Mouse (Mus musculus) forebrain, embryonic 16.5 days (tissue): ENCODE results near the gene Wfikkn2. TPM values are rescaled to one million over a fixed set of nuclear protein-coding genes. Genes with fewer than 3 reads are reported as not detected.

ENCODE experiments used
- ATAC-seq: fragments of 200-750 bp; cut with Nextera tagmentation; 2 replicates; pipeline ENCODE4 v1.8.0; 2017; ENCODE audit warnings: mild to moderate bottlenecking, moderate library complexity
- H3K27ac ChIP-seq: fragments of 300-500 bp; sonication (generic); 2 replicates; pipeline ENCODE4 v1.5.1; 2014; ENCODE audit warnings: low read length, control low read depth
- H3K27me3 ChIP-seq: fragments of 300-500 bp; sonication (generic); replicated peaks from 2 replicates; pipeline ENCODE4 v1.6.1; 2014; ENCODE audit warnings: low read length; ENCODE audit not compliant: control insufficient read depth, insufficient read depth
- H3K36me3 ChIP-seq: fragments of 300-500 bp; sonication (generic); 2 replicates; pipeline ENCODE4 v1.6.1; 2014; ENCODE audit not compliant: control insufficient read depth, insufficient read depth
- H3K4me1 ChIP-seq: fragments of 300-500 bp; sonication (generic); replicated peaks from 2 replicates; pipeline ENCODE4 v1.6.1; 2014; ENCODE audit warnings: low read length; ENCODE audit not compliant: control insufficient read depth, insufficient read depth
- H3K4me2 ChIP-seq: fragments of 300-500 bp; sonication (generic); 2 replicates; pipeline ENCODE4 v1.6.1; 2014; ENCODE audit warnings: mild to moderate bottlenecking, low read length, control low read depth
- H3K4me3 ChIP-seq: fragments of 300-500 bp; sonication (generic); replicated peaks from 2 replicates; pipeline ENCODE4 v1.5.1; 2014; ENCODE audit warnings: mild to moderate bottlenecking, low read length, control low read depth
- H3K9ac ChIP-seq: fragments of 300-500 bp; sonication (generic); replicated peaks from 2 replicates; pipeline ENCODE4 v1.6.1; 2014; ENCODE audit warnings: low read depth, low read length, control low read depth
- H3K9me3 ChIP-seq: fragments of 300-500 bp; sonication (generic); 2 replicates; pipeline ENCODE4 v1.6.1; 2016; ENCODE audit warnings: low read length; ENCODE audit not compliant: control insufficient read depth
- WGBS: fragments of 180-500 bp; shearing (Covaris S2); extraction: QIAGEN DNeasy Blood & Tissue Kit; methylation state at CpG from one replicate; pipeline ENCODE4 v1.1.7; 2014; 5-methylcytosine and 5-hydroxymethylcytosine counted together
- polyA plus RNA-seq: library from polyadenylated mRNA; unstranded; fragments of >200 nt; fragmentation: Nextera tagmentation; extraction: Ambion mirVana; gene quantifications from 2 replicates; pipeline ENCODE4 v1.2.1, GENCODE M21; 2015

Wfikkn2 gene
- polyA plus RNA-seq, 1 experiment from 2014 or later = 3.5 TPM

DNA sequence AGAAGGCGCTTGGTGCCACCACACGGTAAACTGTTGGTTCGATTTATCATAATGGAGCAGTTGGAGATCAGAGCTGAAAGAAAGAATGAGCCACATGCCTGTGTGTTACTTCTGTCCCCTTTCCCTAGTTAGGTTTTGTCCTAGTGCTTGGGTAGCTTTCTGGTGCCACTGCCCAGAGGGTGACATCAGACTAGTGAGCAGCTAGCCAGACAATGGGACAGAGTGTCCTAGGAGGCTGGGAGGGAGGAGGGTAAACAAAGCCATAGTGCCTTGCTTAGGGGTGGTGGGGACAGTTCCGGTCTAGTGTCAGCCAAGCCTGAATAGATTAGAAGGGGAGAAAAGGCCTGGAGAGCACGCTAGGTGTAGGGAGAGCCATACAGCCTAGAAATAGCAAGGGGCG lies 12.4 kb downstream of the Wfikkn2 start:
- Histone ChIP-seq H3K4me2 (no peak overlapping the region), H3K9me3 (no peaks in the 10 kb centered on the region), H3K4me3 (no peak overlapping the region), H3K36me3 (no peaks in the 10 kb centered on the region), H3K9ac (no peak overlapping the region), H3K27ac (no peak overlapping the region), H3K27me3 (no peaks in the 10 kb centered on the region), H3K4me1 (peaks cover 6% of the 10 kb centered on the region)
- WGBS = 35% methylated on average over 6 of the region's 6 CpGs
- no peak for ATAC-seq

DNA sequence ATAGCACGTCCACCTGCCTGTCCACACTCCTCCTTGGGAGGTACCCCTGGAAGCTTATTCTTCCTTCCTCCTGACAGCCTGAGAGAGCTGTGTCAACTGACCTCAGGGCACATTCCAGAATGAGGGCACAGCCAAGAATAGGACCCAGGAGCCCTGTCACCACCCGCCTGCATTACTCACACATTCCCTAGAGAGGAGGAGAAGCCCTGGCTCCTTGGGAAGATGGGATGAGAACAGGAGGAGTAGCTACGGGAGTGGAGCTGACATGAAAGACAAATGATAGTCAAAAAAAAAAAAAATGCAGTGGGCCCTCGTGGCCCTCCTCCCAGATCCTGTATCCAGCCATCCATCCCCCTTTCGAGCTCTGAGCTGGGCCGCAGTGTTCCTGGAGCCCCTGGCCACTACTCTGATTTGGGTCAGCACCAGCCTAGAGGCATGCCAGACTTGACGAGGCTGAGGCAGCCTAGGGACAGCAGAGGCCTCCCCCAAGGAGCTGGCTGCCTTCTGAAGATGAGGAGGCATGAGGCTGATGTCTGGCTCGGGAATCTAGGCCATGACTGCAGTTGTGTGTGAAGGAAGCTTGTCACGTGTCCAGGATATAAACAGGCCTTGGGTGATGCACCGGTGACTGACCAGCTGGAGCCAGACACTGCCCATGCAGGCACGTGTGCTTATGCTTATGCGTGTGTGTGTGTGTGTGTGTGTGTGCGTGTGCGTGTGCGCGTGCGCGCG lies 13.8 kb downstream of the Wfikkn2 start:
- ATAC-seq = no peak
- WGBS = 78% methylated on average over 19 of the region's 19 CpGs
- Histone ChIP-seq H3K4me1 (peaks cover 6% of the 10 kb centered on the region), H3K9me3 (no peaks in the 10 kb centered on the region), H3K27me3 (no peaks in the 10 kb centered on the region), H3K27ac (no peak overlapping the region), H3K36me3 (no peaks in the 10 kb centered on the region), H3K9ac (no peak overlapping the region), H3K4me2 (no peak overlapping the region), H3K4me3 (no peak overlapping the region)

- Histone ChIP-seq H3K4me2 (no peak overlapping the region), H3K9me3 (no peaks in the 10 kb centered on the region), H3K4me3 (no peak overlapping the region), H3K27me3 (no peaks in the 10 kb centered on the region), H3K9ac (no peak overlapping the region), H3K27ac (no peak overlapping the region), H3K36me3 (no peaks in the 10 kb centered on the region), H3K4me1 (no peaks in the 10 kb centered on the region)
- WGBS = 88% methylated on average over 8 of the region's 8 CpGs
- no peak for ATAC-seq
These were observed 15.6 kb downstream of the Wfikkn2 start for GRCm38 (mm10) chr11:94230244-94230643.

GRCm38 (mm10) chr11:94229207-94229960 lies 16.4 kb downstream of the Wfikkn2 start:
- WGBS = 68% methylated on average over 5 of the region's 5 CpGs
- no peaks in the 10 kb centered on the region for H3K27me3 ChIP-seq
- H3K9me3 ChIP-seq = no peaks in the 10 kb centered on the region
- H3K4me2 ChIP-seq = no peak overlapping the region
- ATAC-seq = no peak
- H3K4me1 ChIP-seq = no peaks in the 10 kb centered on the region
- no peak overlapping the region for H3K27ac ChIP-seq
- H3K4me3 ChIP-seq = no peak overlapping the region
- H3K9ac ChIP-seq = no peak overlapping the region
- no peaks in the 10 kb centered on the region for H3K36me3 ChIP-seq

DNA sequence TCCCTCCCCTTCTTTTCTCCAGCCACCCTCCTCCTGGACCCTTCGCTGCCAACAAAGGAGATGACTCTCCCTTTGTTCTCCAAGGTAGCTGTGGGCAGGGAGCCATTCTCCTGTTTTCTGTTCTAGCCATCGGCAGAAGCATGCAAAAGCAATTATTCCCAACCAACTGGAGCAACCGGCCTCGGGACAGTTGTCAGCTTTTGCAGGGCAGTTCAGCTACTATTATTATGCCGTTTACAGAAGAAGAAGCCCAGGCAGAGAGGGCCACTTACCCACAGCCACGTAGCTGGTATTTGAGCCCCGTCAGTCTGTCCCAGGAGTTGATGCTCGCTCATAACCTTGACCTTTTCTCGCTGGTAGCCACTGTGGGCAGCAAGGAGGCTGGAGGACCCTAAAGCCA lies 17.4 kb downstream of the Wfikkn2 start:
- no peak for ATAC-seq
- WGBS = 34% methylated on average over 9 of the region's 9 CpGs
- Histone ChIP-seq H3K36me3 (no peaks in the 10 kb centered on the region), H3K4me2 (no peak overlapping the region), H3K9ac (no peak overlapping the region), H3K27ac (no peak overlapping the region), H3K9me3 (no peaks in the 10 kb centered on the region), H3K27me3 (no peaks in the 10 kb centered on the region), H3K4me3 (no peak overlapping the region), H3K4me1 (no peaks in the 10 kb centered on the region)

GRCm38 (mm10) chr11:94225985-94226384 lies 19.8 kb downstream of the Wfikkn2 start:
- H3K9me3 ChIP-seq = no peaks in the 10 kb centered on the region
- no peak overlapping the region for H3K27ac ChIP-seq
- H3K4me3 ChIP-seq = no peak overlapping the region
- H3K27me3 ChIP-seq = no peaks in the 10 kb centered on the region
- 36% methylated on average over 7 of the region's 7 CpGs for WGBS
- H3K9ac ChIP-seq = no peak overlapping the region
- peak; percentile 31; the same call in 1 of the 2 replicates for ATAC-seq
- no peaks in the 10 kb centered on the region for H3K4me1 ChIP-seq
- H3K4me2 ChIP-seq = no peak overlapping the region
- H3K36me3 ChIP-seq = no peaks in the 10 kb centered on the region

- Histone ChIP-seq H3K4me2 (no peak overlapping the region), H3K4me1 (no peaks in the 10 kb centered on the region), H3K9me3 (no peaks in the 10 kb centered on the region), H3K36me3 (no peaks in the 10 kb centered on the region), H3K4me3 (no peak overlapping the region), H3K27ac (no peak overlapping the region), H3K27me3 (no peaks in the 10 kb centered on the region), H3K9ac (no peak overlapping the region)
- no peak for ATAC-seq
- 89% methylated on average over 9 of the region's 9 CpGs for WGBS
These were observed 22.3 kb downstream of the Wfikkn2 start for GRCm38 (mm10) chr11:94223531-94223930.

- 92% methylated on average over 7 of the region's 7 CpGs for WGBS
- no peak overlapping the region for H3K27ac ChIP-seq
- H3K36me3 ChIP-seq = no peaks in the 10 kb centered on the region
- H3K9me3 ChIP-seq = no peaks in the 10 kb centered on the region
- H3K9ac ChIP-seq = no peak overlapping the region
- no peaks in the 10 kb centered on the region for H3K4me1 ChIP-seq
- no peak overlapping the region for H3K4me2 ChIP-seq
- no peak overlapping the region for H3K4me3 ChIP-seq
- no peak for ATAC-seq
- H3K27me3 ChIP-seq = no peaks in the 10 kb centered on the region
These were observed 24.5 kb downstream of the Wfikkn2 start for GRCm38 (mm10) chr11:94221257-94221656.

DNA sequence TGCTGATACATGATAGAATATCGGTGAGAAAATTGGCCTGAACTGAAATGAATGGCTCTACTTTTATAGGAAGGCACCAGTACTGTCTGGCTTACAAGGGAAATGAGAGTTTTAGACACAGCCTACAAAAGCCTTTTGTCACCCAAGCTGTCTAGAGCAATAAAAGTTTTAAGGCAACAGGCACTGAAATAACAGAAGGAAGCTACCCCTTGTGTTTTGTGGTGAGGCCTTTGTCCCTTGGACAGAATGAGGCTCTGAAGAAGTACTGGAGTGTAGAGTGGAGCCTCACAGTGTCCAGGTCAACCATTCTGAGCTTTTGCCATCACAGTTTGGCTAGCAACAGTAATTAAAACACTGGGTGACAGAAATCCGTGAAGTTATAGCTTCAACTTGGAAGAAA lies 29.6 kb downstream of the Wfikkn2 start:
- H3K27me3 ChIP-seq = no peaks in the 10 kb centered on the region
- no peaks in the 10 kb centered on the region for H3K9me3 ChIP-seq
- peaks cover 6% of the 10 kb centered on the region; the same call in 1 of the 2 replicates for H3K36me3 ChIP-seq
- 25% methylated on average over 2 of the region's 2 CpGs for WGBS
- no peak overlapping the region for H3K9ac ChIP-seq
- H3K4me3 ChIP-seq = no peak overlapping the region
- no peak overlapping the region for H3K4me2 ChIP-seq
- H3K4me1 ChIP-seq = peaks cover 16% of the 10 kb centered on the region
- ATAC-seq = no peak
- H3K27ac ChIP-seq = peak overlapping the region; percentile 27; the same call in 1 of the 2 replicates
